Mouse (Mus musculus) thymus, adult 2 months (tissue): ENCODE data around the gene Sh2b3.

Experiments
- CTCF ChIP-seq: fragments of 200-500 bp; IDR thresholded peaks from 2 replicates; pipeline ENCODE4 v1.5.1; 2012; ENCODE audit warnings: mild to moderate bottlenecking, control low read depth, low read length, moderate library complexity, borderline replicate concordance; ENCODE audit not compliant: control insufficient read depth, poor library complexity, insufficient read depth; ENCODE audit errors: extremely low read depth
- POLR2A ChIP-seq: fragments of 200-500 bp; IDR thresholded peaks from 2 replicates; pipeline ENCODE4 v1.6.1; 2012; ENCODE audit warnings: mild to moderate bottlenecking, low read length, control low read depth, moderate library complexity; ENCODE audit not compliant: control insufficient read depth, poor library complexity, insufficient read depth; ENCODE audit errors: extremely low read depth

GRCm38 (mm10) chr5:121876901-121877300 lies 39.5 kb upstream of the Sh2b3 start:
- TF ChIP-seq CTCF = no peak
- no peak for TF ChIP-seq POLR2A
